Mouse (Mus musculus) small intestine, adult 2 months (tissue): ENCODE data around the gene Vps13d.

Experiments used
- CTCF ChIP-seq: fragments of 200-500 bp; IDR thresholded peaks from 2 replicates; pipeline ENCODE4 v1.5.1; 2012; ENCODE audit warnings: low read depth, mild to moderate bottlenecking, control low read depth, inconsistent platforms, low read length, moderate library complexity, mixed read lengths; ENCODE audit not compliant: insufficient replicate concordance, insufficient read length; ENCODE audit errors: extremely low read depth
- POLR2A ChIP-seq: fragments of 200-500 bp; IDR thresholded peaks from 2 replicates; pipeline ENCODE4 v1.6.1; 2012; ENCODE audit warnings: low read depth, mild to moderate bottlenecking, control low read depth, inconsistent platforms, low read length, moderate library complexity

DNA sequence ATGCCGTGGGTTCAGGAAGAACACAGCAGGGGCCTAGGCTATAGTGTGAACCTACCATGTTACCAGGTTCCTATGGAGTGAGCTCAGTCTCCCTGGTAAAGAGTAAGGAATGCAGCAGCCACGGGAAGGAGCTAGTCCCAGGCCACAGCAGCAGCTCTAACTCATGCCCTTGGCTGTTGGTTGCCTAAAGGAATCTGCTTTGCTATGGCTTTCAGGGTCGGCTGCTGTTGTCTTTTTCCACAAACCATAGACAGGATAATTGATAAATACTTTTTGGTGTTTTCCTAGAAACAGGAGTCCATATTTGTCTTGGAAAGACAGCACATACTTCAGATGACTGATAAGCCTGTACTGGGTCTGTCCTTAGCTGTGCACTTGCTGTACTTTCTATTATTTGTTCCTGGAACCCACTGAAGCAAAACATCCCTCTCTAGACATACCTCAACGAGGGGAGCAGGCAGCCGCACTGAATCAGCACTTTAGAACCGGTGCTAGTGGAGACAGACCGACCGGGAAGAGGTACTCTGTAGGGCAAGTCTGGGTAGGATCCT lies 210.9 kb downstream of the Vps13d start:
- TF ChIP-seq CTCF, result no peak
- no peak for TF ChIP-seq POLR2A
